Mouse (Mus musculus) right cerebral cortex, adult 2 months (tissue): Measurements from ENCODE around the gene Anxa9.

Experiments
- DNase-seq, 2 experiments: peaks; one replicate each; pipeline ENCODE4 v3.0.0; 2021 to 2022; ENCODE audit warnings: low spot score in 2 of 2

The Anxa9 gene

DNA sequence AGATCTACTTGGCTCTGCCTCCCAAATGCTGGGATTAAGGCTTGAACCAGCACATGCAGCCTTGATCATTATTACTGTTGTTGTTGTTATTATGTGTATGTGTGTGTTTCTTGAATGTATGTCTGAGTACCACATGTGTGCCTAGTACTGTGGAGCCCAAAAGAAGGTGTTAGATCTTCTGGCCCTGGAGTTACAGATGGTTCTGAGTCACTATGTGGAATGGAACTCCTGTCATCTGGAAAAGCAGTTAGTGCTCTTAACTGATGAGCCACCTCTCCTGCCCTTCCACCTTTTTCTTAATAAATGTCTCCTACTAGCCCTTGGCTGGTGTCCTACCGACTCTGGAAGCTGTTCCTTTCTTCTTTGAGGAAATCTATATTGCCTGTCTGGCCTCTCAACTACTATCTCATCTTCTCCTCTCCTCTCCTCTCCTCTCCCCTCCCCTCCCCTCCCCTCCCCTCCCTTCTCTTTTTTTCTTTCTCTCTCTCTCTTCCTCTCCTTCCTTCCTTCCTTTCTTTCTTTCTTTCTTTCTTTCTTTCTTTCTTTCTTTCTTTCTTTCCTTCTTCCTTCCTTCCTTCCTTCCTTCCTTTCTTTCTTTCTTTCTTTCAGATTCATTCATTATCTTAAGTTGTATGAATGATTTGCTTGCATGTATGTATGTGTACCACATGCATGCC is 59.2 kb downstream of the Anxa9 start:
- no peak for DNase-seq

DNA sequence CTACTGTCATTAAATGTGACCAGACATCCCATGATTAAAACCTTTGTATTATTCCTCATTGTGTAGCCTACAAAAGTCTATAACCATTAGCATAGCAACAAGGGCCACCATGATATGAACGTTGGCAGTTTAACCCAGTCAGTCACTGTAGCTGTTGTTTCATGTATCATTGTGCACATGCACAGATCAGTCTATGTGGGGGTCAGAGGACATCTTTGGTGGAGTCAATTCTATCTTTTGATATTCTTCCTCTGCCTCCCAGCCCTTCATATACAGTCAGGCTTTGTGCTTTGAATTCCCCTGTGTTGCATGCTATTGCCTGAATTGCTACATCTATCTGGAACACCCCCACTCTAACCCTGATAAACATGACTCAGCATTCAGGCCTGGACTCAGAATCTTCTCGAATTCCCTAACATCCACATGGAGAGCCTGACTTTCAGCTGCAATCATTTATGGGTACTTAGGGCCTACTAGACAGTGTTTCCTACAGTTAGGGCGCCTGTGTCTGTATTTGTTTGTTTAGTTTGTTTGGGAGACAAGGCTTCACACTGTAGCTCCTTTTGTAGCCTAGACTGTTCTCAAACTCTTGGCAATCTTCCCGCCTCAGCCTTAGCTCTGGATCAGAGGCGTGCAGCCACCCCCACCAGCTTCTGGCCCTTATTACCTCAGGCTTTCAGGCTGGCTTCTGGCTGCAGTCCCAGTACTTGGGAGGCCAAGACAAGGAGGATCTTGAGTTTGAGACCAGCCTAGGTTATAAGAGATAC is 60.3 kb downstream of the Anxa9 start:
- peak; percentile 67 for DNase-seq
